Mouse (Mus musculus) liver, adult 2 months (tissue): ENCODE data around the gene Slc7a11. TPM values are rescaled to one million over a fixed set of nuclear protein-coding genes. Genes with fewer than 3 reads are reported as not detected.

Experiments
- DNase-seq: peaks from one replicate; pipeline ENCODE4 v3.0.0-alpha.2; 2011; ENCODE audit warnings: low read depth, low spot score; ENCODE audit errors: extremely low read depth
- H3K27ac ChIP-seq: fragments of 200-500 bp; replicated peaks from 2 replicates; pipeline ENCODE4 v1.5.1; 2012; ENCODE audit warnings: low read depth, mild to moderate bottlenecking, control low read depth, inconsistent platforms, low read length; ENCODE audit not compliant: insufficient read depth
- H3K27me3 ChIP-seq: fragments of 200-500 bp; 2 replicates; pipeline ENCODE4 v1.6.1; 2012; ENCODE audit warnings: mild to moderate bottlenecking, moderate library complexity, low read length, inconsistent platforms; ENCODE audit not compliant: control insufficient read depth, insufficient read depth
- H3K36me3 ChIP-seq: fragments of 200-500 bp; 2 replicates; pipeline ENCODE4 v1.6.1; 2012; ENCODE audit warnings: low read length, inconsistent platforms; ENCODE audit not compliant: control insufficient read depth, insufficient read depth
- H3K4me1 ChIP-seq: fragments of 200-500 bp; 2 replicates; pipeline ENCODE4 v1.6.1; 2011; ENCODE audit warnings: low read length; ENCODE audit not compliant: control insufficient read depth, insufficient read depth
- H3K4me3 ChIP-seq: fragments of 200-500 bp; 2 replicates; pipeline ENCODE4 v1.5.1; 2011; ENCODE audit warnings: low read depth, mild to moderate bottlenecking, control low read depth, low read length, moderate library complexity; ENCODE audit not compliant: insufficient read depth
- H3K79me2 ChIP-seq: fragments of 200-500 bp; 2 replicates; pipeline ENCODE4 v1.6.1; 2012; ENCODE audit warnings: inconsistent platforms, mild to moderate bottlenecking, low read length, moderate library complexity; ENCODE audit not compliant: control insufficient read depth, insufficient read depth
- H3K9ac ChIP-seq: fragments of 200-500 bp; 2 replicates; pipeline ENCODE4 v1.6.1; 2012; ENCODE audit warnings: low read depth, mild to moderate bottlenecking, control low read depth, inconsistent platforms, low read length
- CTCF ChIP-seq: fragments of 200-500 bp; IDR thresholded peaks from 2 replicates; pipeline ENCODE4 v1.5.1; 2011; ENCODE audit warnings: low read depth, low read length, control low read depth
- POLR2A ChIP-seq: fragments of 200-500 bp; IDR thresholded peaks from 2 replicates; pipeline ENCODE4 v1.6.1; 2011; ENCODE audit warnings: low read length, control low read depth; ENCODE audit not compliant: insufficient read depth; ENCODE audit errors: extremely low read depth
- WGBS: fragments of 180-500 bp; shearing (Covaris S2); methylation state at CpG from one replicate; pipeline ENCODE4 v1.1.7; 2018; 5-methylcytosine and 5-hydroxymethylcytosine counted together
- polyA plus RNA-seq: library from polyadenylated mRNA; depleted of rRNA; stranded (reverse); fragments of >200 nt; gene quantifications from 2 replicates; pipeline ENCODE4 v1.2.3, GENCODE M21; 2012
- total RNA-seq: library from RNA; depleted of rRNA; stranded (reverse); fragments of >200 nt; gene quantifications from 2 replicates; pipeline ENCODE4 v1.2.3, GENCODE M21; 2014

Gene Slc7a11
- total and polyA plus RNA-seq, 2 experiments = under 0.01 TPM; not detected in 1

GRCm38 (mm10) chr3:49908426-49909341 is 534.7 kb downstream of the Slc7a11 start:
- H3K79me2 ChIP-seq = no peaks in the 10 kb centered on the region
- H3K4me1 ChIP-seq = no peaks in the 10 kb centered on the region
- no peaks in the 10 kb centered on the region for H3K36me3 ChIP-seq
- no peak overlapping the region for H3K9ac ChIP-seq
- no peak overlapping the region for H3K27ac ChIP-seq
- DNase-seq = no peak
- no peaks in the 10 kb centered on the region for H3K27me3 ChIP-seq
- 69% methylated on average over 12 of the region's 12 CpGs for WGBS
- TF ChIP-seq CTCF (no peak), POLR2A (no peak)
- H3K4me3 ChIP-seq = no peak overlapping the region

DNA sequence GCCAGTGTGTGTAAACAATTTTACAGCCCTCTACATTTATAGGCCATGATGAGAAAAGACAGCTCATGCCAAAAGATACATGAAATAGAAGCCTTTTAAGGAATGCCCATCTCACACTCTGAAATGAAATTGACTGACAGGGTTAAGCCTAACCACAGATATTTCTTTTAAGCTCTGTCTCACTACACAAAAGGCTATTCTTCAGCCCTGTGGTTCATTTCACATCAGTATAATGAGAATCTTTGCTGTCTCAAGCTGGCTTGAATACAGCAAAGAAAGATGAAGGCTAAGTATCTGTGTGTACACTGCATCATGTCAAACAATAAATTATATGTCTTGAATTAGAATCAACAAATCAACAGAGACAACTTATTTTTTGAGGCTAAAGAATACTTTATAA is 549.5 kb downstream of the Slc7a11 start:
- no peaks in the 10 kb centered on the region for H3K79me2 ChIP-seq
- DNase-seq = no peak
- TF ChIP-seq CTCF = no peak
- no peak for TF ChIP-seq POLR2A

DNA sequence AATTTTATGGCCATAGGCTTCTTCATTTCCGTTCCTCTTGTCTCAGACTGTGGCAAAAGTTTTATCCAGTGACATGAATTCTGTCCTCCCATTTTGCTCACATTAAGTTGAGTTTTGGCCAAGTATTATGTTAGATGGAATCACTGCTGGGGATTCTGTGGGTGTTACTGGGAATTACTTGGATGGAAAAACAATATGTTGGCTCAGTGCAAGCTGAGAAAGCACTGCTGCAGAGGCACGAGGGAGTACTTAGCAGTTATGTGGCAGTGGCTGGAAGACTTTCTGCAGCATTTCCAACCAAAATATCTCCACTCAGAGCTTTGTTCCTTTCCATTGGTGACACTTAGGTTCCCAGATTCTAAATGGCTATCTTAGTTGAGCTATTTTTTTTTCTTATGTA is 556.1 kb downstream of the Slc7a11 start:
- 79% methylated on average over 2 of the region's 2 CpGs for WGBS

More for the DNA sequence above, 549.5 kb downstream of the Slc7a11 start:
- no peaks in the 10 kb centered on the region for H3K4me1 ChIP-seq
- H3K36me3 ChIP-seq = no peaks in the 10 kb centered on the region
- no peak overlapping the region for H3K27ac ChIP-seq
- no peaks in the 10 kb centered on the region for H3K27me3 ChIP-seq
- no peak overlapping the region for H3K4me3 ChIP-seq
- H3K9ac ChIP-seq = no peak overlapping the region

GRCm38 (mm10) chr3:49886220-49886945 is 557.0 kb downstream of the Slc7a11 start:
- DNase-seq = no peak
- Histone ChIP-seq H3K27ac (no peak overlapping the region), H3K4me1 (no peaks in the 10 kb centered on the region), H3K36me3 (no peaks in the 10 kb centered on the region), H3K4me3 (no peak overlapping the region), H3K27me3 (no peaks in the 10 kb centered on the region), H3K9ac (no peak overlapping the region), H3K79me2 (no peaks in the 10 kb centered on the region)
- 64% methylated on average over 8 of the region's 8 CpGs for WGBS
- TF ChIP-seq CTCF (no peak), POLR2A (no peak)

More for the DNA sequence above, 556.1 kb downstream of the Slc7a11 start:
- no peak for TF ChIP-seq CTCF
- TF ChIP-seq POLR2A = no peak
- DNase-seq = no peak
- no peaks in the 10 kb centered on the region for H3K4me1 ChIP-seq
- no peaks in the 10 kb centered on the region for H3K27me3 ChIP-seq
- H3K9ac ChIP-seq = no peak overlapping the region
- no peak overlapping the region for H3K4me3 ChIP-seq
- H3K79me2 ChIP-seq = no peaks in the 10 kb centered on the region
- H3K27ac ChIP-seq = no peak overlapping the region
- no peaks in the 10 kb centered on the region for H3K36me3 ChIP-seq

GRCm38 (mm10) chr3:49880496-49880895 is 562.9 kb downstream of the Slc7a11 start:
- no peaks in the 10 kb centered on the region for H3K4me1 ChIP-seq
- H3K36me3 ChIP-seq = no peaks in the 10 kb centered on the region
- H3K27me3 ChIP-seq = no peaks in the 10 kb centered on the region
- no peaks in the 10 kb centered on the region for H3K79me2 ChIP-seq
- no peak for DNase-seq
- H3K4me3 ChIP-seq = no peak overlapping the region
- no peak for TF ChIP-seq CTCF
- TF ChIP-seq POLR2A = no peak
- no peak overlapping the region for H3K27ac ChIP-seq
- H3K9ac ChIP-seq = no peak overlapping the region
